Mouse (Mus musculus) olfactory bulb, adult 2 months (tissue): ENCODE measurements at regions not wholly inside any gene's neighbourhood (a gene's known extent, or its start where the extent isn't known, plus 50 kb on each side); places are given as distances from the start of the nearest gene placed in this dataset.

Source experiments
- H3K27ac ChIP-seq: fragments of 200-500 bp; 2 replicates; pipeline ENCODE4 v1.5.1; 2012; ENCODE audit warnings: low read depth, low read length; ENCODE audit not compliant: insufficient read depth
- H3K4me1 ChIP-seq: fragments of 200-500 bp; 2 replicates; pipeline ENCODE4 v1.6.1; 2012; ENCODE audit warnings: low read length; ENCODE audit not compliant: control insufficient read depth, insufficient read depth
- H3K4me3 ChIP-seq: fragments of 200-500 bp; 2 replicates; pipeline ENCODE4 v1.5.1; 2012; ENCODE audit warnings: mild to moderate bottlenecking, low read depth, low read length, moderate library complexity; ENCODE audit not compliant: insufficient read depth
- CTCF ChIP-seq: fragments of 200-500 bp; IDR thresholded peaks from 2 replicates; pipeline ENCODE4 v1.5.1; 2012; ENCODE audit warnings: low read depth, mild to moderate bottlenecking, low read length, moderate library complexity; ENCODE audit not compliant: insufficient read depth
- POLR2A ChIP-seq: fragments of 200-500 bp; IDR thresholded peaks from 2 replicates; pipeline ENCODE4 v1.6.1; 2012; ENCODE audit warnings: mild to moderate bottlenecking, low read depth, low read length, moderate library complexity; ENCODE audit not compliant: insufficient read depth
- WGBS: fragments of 180-500 bp; shearing (Covaris S2); methylation state at CpG from one replicate; pipeline ENCODE4 v1.1.7; 2018; 5-methylcytosine and 5-hydroxymethylcytosine counted together

GRCm38 (mm10) chr4:99348674-99349073, 53.0 kb downstream of the Gm12689 start:
- no peaks in the 10 kb centered on the region for H3K4me1 ChIP-seq
- WGBS: 70% methylated on average over 5 of the region's 5 CpGs
- H3K4me3 ChIP-seq: no peak overlapping the region
- H3K27ac ChIP-seq: no peak overlapping the region
- no peak for TF ChIP-seq POLR2A
- no peak for TF ChIP-seq CTCF

GRCm38 (mm10) chr4:99353122-99353774, 57.5 kb downstream of the Gm12689 start:
- WGBS: 49% methylated on average over 8 of the region's 8 CpGs
- no peak overlapping the region for H3K4me3 ChIP-seq

DNA sequence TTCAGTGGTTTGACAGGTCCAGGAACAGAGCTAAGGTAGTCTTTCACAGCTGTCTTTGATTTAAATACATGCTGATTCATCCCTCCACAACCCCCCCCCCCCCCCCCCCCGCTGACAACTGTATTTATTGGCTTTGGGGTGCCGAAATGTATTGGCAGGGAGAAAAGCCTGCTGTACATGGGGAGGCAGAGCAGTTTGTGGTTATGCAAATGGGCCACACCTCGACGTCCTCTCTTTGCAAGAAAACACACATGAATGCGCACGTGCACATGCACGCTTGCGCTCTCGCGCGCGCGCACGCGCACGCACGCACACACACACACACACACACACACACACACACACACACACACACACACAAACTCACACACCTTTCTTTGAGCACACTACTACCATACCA, 58.5 kb downstream of the Gm12689 start:
- peak overlapping the region; percentile 7; the same call in 1 of the 2 replicates for H3K4me3 ChIP-seq
- H3K4me1 ChIP-seq: no peaks in the 10 kb centered on the region; the same call in 1 of the 2 replicates
- TF ChIP-seq CTCF (no peak), POLR2A (no peak)
- WGBS: 42% methylated on average over 16 of the region's 17 CpGs
- no peak overlapping the region for H3K27ac ChIP-seq

More at GRCm38 (mm10) chr4:99353122-99353774, 57.5 kb downstream of the Gm12689 start:
- no peak for TF ChIP-seq POLR2A
- no peak for TF ChIP-seq CTCF
- H3K4me1 ChIP-seq: no peaks in the 10 kb centered on the region; the same call in 1 of the 2 replicates
- no peak overlapping the region for H3K27ac ChIP-seq

DNA sequence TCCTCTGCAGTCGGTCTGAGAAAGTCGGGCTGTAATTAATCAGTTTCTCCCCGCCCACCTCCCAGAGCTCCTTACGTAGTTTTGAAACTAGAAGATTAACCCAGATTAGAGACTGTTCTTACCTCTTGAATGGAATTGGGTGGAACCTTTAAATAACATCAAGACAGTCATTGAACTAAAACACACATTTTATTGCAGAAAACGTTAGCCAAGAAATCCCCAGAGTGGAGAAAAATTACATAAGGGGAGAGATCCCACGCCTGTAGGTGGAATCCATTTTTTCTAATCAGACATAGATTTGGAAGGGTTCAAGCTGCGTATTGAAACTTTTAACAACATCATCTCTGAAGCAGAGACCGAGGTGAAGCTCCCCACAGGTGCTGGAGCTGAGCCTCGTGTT, 59.1 kb downstream of the Gm12689 start:
- TF ChIP-seq POLR2A: no peak
- TF ChIP-seq CTCF: no peak
- no peaks in the 10 kb centered on the region; the same call in 1 of the 2 replicates for H3K4me1 ChIP-seq
- no peak overlapping the region for H3K27ac ChIP-seq
- no peak overlapping the region for H3K4me3 ChIP-seq
- 32% methylated on average over 9 of the region's 9 CpGs for WGBS

DNA sequence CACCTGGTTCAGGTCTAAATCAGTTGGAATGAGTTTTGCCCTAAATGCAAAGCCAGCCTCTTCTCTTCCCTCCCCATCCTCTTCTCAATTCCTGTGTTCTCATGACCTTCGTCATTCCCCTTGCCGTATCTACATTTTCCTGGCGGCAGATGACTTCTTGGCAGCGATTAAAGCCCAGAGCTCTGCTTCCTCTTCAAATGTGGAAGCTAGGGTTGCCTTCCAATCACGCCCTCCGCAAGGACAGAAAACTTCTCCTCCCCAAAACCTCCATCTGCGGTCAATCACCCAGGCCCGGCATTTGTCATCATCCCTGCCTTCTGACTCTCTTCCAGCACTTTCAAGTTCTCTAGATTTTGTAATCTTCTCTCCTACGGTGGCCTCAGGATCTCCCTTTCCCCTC, 72.3 kb downstream of the Gm12689 start:
- Histone ChIP-seq H3K27ac (no peak overlapping the region), H3K4me3 (no peak overlapping the region), H3K4me1 (no peaks in the 10 kb centered on the region)
- WGBS: 93% methylated on average over 9 of the region's 9 CpGs
- TF ChIP-seq CTCF (no peak), POLR2A (no peak)

DNA sequence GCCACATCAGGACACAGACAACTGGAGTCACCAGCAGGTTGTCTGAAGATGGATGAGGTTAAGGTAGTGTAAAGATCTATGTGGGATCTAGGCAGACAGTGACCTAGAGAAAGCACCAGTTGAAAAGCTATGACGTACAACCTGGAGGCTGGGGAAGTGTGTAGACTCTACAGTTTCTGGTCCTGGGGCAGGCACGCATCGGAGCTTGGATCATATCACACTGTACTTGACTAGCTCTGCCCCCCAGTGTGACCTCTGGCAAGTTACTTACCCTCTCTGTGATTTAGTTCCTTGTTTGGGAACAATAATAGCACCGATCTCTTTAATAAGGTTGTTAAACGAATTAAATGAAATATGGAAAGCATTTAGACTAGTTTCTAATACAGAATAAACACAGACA, 75.5 kb downstream of the Gm12689 start:
- no peak overlapping the region for H3K4me3 ChIP-seq
- H3K4me1 ChIP-seq: peaks cover 4% of the 10 kb centered on the region; the same call in 1 of the 2 replicates
- no peak overlapping the region for H3K27ac ChIP-seq
- WGBS: 89% methylated on average over 5 of the region's 5 CpGs
- TF ChIP-seq POLR2A: no peak
- no peak for TF ChIP-seq CTCF

DNA sequence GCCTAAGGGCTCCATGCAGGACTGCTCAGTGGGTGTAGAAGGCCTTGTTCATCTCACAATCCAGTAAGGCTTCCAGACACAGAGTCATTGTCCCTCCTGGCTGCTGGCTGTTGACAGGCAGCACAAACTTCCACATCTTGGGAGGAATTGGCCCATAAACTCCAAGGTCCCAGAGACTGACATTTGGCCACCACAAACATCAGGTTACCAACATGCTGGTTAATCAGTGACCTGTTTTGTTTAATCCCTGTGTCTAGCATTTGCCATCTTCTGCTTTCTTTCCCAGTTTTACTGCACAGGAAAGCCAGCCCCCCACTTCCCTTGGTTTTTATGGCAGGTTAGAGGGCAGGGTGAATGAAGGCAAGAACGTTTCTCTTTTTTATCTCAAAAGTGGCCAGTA, 80.5 kb downstream of the Gm12689 start:
- no peak for TF ChIP-seq CTCF
- no peak overlapping the region for H3K27ac ChIP-seq
- H3K4me1 ChIP-seq: peaks cover 4% of the 10 kb centered on the region; the same call in 1 of the 2 replicates
- 56% methylated on average over 1 of the region's 1 CpGs for WGBS
- no peak overlapping the region for H3K4me3 ChIP-seq

DNA sequence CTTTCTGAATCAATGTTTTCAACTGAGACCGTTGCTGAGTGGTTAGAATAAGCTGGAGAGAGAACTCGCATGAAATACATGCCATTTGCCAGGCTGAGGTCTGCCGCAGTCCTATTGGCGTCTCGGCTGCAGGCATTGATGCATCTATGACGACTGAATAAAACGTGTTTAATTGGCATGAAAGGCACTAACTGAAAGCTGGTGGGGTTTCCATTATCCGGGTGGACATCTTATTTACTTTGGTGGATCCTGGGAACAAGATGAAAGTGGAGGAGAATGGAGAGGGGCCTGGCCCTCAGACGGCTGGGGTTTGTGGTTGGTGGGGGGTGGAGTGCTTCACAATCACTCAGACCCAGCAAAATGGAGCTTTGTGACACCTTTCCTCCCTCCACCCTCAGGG, 81.2 kb downstream of the Gm12689 start:
- Histone ChIP-seq H3K27ac (no peak overlapping the region), H3K4me3 (no peak overlapping the region), H3K4me1 (peaks cover 4% of the 10 kb centered on the region; the same call in 1 of the 2 replicates)
- no peak for TF ChIP-seq POLR2A
- TF ChIP-seq CTCF: no peak
- 49% methylated on average over 9 of the region's 9 CpGs for WGBS

- Histone ChIP-seq H3K4me1 (no peaks in the 10 kb centered on the region; the same call in 1 of the 2 replicates), H3K4me3 (no peak overlapping the region), H3K27ac (no peak overlapping the region)
- 79% methylated on average over 4 of the region's 4 CpGs for WGBS
- no peak for TF ChIP-seq POLR2A
- no peak for TF ChIP-seq CTCF
These were observed 84.3 kb downstream of the Gm12689 start for GRCm38 (mm10) chr4:99379983-99380382.

DNA sequence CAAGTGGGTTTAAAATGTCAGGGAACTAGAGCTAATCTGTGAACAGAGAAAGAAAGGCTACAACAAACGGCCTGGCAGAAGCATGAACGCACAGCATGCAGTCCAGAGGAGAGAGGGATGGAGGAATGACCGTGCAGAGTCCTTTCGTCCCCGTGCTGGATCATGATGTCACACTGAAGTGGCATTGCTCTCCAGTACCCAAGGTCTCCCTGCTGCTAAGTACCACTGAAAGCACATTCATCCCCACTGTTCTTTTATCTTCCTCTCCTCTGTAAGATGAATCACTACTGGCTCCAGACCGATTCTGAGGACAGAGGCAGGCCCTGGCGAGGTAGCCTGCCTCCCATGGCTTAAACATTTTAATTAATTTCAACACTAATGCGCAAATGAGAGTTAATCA, 89.7 kb downstream of the Gm12689 start:
- H3K4me1 ChIP-seq: no peaks in the 10 kb centered on the region
- no peak overlapping the region for H3K4me3 ChIP-seq
- TF ChIP-seq CTCF: no peak
- no peak for TF ChIP-seq POLR2A
- WGBS: 33% methylated on average over 8 of the region's 8 CpGs
- no peak overlapping the region for H3K27ac ChIP-seq
